Mouse (Mus musculus) thymus, adult 2 months (tissue): ENCODE data around the gene Pax8. TPM values are rescaled to one million over a fixed set of nuclear protein-coding genes. Genes with fewer than 3 reads are reported as not detected.

ENCODE experiments used
- DNase-seq: peaks from one replicate; pipeline ENCODE4 v3.0.0; 2021
- H3K27ac ChIP-seq: fragments of 200-500 bp; 2 replicates; pipeline ENCODE4 v1.5.1; 2012; ENCODE audit warnings: low read length, control low read depth; ENCODE audit not compliant: control insufficient read depth, insufficient read depth
- H3K27me3 ChIP-seq: fragments of 200-500 bp; 2 replicates; pipeline ENCODE4 v1.6.1; 2012; ENCODE audit warnings: mild to moderate bottlenecking, low read length, moderate library complexity, mixed read lengths; ENCODE audit not compliant: control insufficient read depth, insufficient read depth
- H3K36me3 ChIP-seq: fragments of 200-500 bp; 2 replicates; pipeline ENCODE4 v1.6.1; 2012; ENCODE audit warnings: mild to moderate bottlenecking, low read length, moderate library complexity; ENCODE audit not compliant: control insufficient read depth, insufficient read depth
- H3K4me1 ChIP-seq: fragments of 200-500 bp; replicated peaks from 2 replicates; pipeline ENCODE4 v1.6.1; 2012; ENCODE audit warnings: low read length; ENCODE audit not compliant: control insufficient read depth, insufficient read depth
- H3K4me3 ChIP-seq: fragments of 200-500 bp; 2 replicates; pipeline ENCODE4 v1.5.1; 2012; ENCODE audit warnings: mild to moderate bottlenecking, low read length, control low read depth, moderate library complexity; ENCODE audit not compliant: control insufficient read depth, insufficient read depth
- CTCF ChIP-seq: fragments of 200-500 bp; IDR thresholded peaks from 2 replicates; pipeline ENCODE4 v1.5.1; 2012; ENCODE audit warnings: mild to moderate bottlenecking, control low read depth, low read length, moderate library complexity, borderline replicate concordance; ENCODE audit not compliant: control insufficient read depth, poor library complexity, insufficient read depth; ENCODE audit errors: extremely low read depth
- POLR2A ChIP-seq: fragments of 200-500 bp; IDR thresholded peaks from 2 replicates; pipeline ENCODE4 v1.6.1; 2012; ENCODE audit warnings: mild to moderate bottlenecking, low read length, control low read depth, moderate library complexity; ENCODE audit not compliant: control insufficient read depth, poor library complexity, insufficient read depth; ENCODE audit errors: extremely low read depth
- WGBS: fragments of 180-500 bp; shearing (Covaris S2); methylation state at CpG from one replicate; pipeline ENCODE4 v1.1.7; 2018; 5-methylcytosine and 5-hydroxymethylcytosine counted together
- polyA plus RNA-seq: library from polyadenylated mRNA; depleted of rRNA; stranded (reverse); fragments of >200 nt; gene quantifications from 2 replicates; pipeline ENCODE4 v1.2.3, GENCODE M21; 2012

The Pax8 gene
- polyA plus RNA-seq, 1 experiment: 0.08 TPM

- DNase-seq: no peak
- no peaks in the 10 kb centered on the region for H3K4me1 ChIP-seq
- TF ChIP-seq POLR2A (no peak), CTCF (no peak)
- 93% methylated on average over 4 of the region's 4 CpGs for WGBS
- no peaks in the 10 kb centered on the region for H3K27me3 ChIP-seq
- no peak overlapping the region for H3K27ac ChIP-seq
- no peak overlapping the region for H3K4me3 ChIP-seq
- no peaks in the 10 kb centered on the region; the same call in 1 of the 2 replicates for H3K36me3 ChIP-seq
These were observed 61.7 kb downstream of the Pax8 start for GRCm38 (mm10) chr2:24413677-24414076.

DNA sequence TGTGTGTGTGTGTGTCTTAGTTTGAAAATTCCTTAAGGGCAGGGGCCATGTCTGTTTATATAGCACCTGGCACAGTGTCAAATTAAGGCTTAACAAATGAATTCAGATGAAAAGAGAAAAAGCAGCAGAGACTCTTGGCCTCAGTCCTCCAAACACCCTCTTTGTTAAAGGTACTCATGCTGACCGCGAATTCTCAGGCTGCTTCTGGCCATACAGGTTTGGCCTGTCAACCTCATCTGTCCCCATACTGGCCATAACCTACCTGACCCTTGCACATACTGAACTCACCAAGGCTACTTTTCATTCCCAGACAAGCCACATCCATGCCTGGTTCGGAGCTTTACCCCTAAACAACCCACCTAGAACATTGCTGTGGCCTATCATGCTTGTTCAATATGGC is 62.2 kb downstream of the Pax8 start:
- Histone ChIP-seq H3K27ac (no peak overlapping the region), H3K4me1 (no peaks in the 10 kb centered on the region), H3K4me3 (no peak overlapping the region), H3K36me3 (peaks cover 5% of the 10 kb centered on the region; the same call in 1 of the 2 replicates), H3K27me3 (no peaks in the 10 kb centered on the region)
- 87% methylated on average over 3 of the region's 3 CpGs for WGBS
- DNase-seq: no peak
- TF ChIP-seq POLR2A (no peak), CTCF (no peak)

DNA sequence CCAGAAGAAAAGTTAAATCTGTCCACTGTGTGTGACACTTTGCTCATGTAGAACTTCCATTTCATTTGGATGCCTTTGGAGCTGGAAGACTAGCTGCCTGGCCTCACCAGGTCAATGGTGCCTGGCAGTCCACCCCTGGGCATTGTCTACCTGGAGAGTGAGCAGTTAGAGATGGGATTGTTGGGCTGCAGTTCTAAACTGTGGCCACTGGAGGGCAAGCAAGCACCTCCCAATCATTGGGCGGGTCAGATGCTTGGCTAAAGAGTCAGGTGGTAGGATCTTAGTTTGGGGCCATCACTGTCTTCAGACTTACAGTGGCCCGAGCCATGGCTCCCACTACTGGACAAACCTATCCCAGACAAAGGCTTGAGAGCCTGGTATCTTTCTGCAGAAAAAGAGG is 66.2 kb downstream of the Pax8 start:
- Histone ChIP-seq H3K4me3 (no peak overlapping the region), H3K27me3 (no peaks in the 10 kb centered on the region), H3K36me3 (peaks cover 40% of the 10 kb centered on the region), H3K27ac (no peak overlapping the region), H3K4me1 (no peaks in the 10 kb centered on the region)
- peak; percentile 74 for DNase-seq
- TF ChIP-seq CTCF (peak; percentile 82; the same call in 1 of the 2 replicates), POLR2A (no peak)
- WGBS: 20% methylated on average over 2 of the region's 2 CpGs

DNA sequence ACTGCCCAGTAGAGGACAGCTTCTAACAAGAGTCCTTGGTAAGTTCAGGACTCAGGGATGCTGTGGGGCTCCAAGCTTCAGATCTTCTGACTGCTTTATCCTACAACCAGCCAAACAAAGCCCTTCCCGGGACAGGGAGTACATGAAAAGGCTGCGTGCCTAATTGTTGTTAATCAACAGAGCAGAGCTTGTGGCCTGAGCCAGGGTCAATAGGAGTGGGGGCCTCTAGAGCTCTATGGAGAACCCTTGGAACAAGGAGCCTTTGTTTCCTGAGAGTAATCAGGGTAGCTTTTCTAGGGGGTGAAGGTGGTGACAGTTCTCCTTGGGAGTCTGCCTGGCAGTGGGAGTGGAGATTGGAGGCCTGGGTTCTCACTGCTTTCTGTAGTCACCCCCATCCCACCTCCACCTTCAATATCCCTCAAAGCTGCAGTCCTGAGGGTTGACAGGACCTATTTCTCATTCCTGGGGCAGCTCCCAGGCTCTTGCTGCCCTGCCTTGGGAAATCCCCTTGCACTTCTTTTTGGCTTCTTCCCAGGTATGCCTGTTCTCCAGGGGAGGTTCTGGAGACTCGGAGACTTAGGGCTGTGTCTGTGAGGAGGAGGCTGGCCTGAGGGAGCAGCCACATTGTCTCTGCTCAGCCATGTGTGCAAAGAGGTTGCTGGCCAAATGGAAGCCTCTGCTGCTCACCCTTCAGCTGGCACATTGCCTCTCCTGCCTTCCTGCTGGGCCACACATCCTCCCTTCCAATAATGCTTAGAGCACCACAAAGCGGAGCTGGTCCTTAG is 67.5 kb downstream of the Pax8 start:
- 98% methylated on average over 4 of the region's 4 CpGs for WGBS
- H3K36me3 ChIP-seq: peaks cover 52% of the 10 kb centered on the region
- no peaks in the 10 kb centered on the region for H3K4me1 ChIP-seq
- DNase-seq: no peak
- no peak overlapping the region for H3K27ac ChIP-seq
- no peak overlapping the region for H3K4me3 ChIP-seq
- TF ChIP-seq POLR2A: no peak
- no peak for TF ChIP-seq CTCF
- H3K27me3 ChIP-seq: no peaks in the 10 kb centered on the region

DNA sequence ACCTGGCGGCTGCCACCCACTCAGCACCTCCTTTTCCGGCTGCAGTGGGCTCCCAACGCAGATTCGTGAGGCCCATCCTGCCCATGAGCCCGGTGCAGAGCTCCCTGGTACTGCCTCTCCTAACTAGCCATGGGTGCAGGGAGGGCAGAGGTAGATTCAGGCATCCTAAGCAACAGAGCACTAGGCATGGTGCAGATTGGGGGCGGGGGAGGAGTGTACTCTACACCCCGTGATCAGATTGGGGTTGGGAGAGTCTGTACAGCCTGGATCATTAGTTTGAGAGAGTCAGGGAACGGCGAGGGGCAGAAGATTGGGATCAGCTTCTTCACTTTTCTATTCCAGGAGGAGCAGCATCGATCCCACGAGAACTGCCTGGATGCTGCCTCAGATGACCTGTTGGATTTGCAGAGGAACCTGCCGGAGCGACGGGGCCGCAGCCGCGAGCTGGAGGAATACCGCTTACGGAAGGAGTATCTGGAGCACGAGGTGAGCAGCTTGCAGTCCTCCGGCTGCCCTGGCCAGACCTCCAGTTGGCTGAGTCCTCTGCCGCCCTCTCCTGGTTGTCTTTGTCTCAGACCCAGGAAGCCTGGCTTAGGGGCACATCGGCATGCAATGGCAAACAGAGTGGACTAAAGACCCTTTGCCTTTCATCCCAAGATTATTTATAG is 69.9 kb downstream of the Pax8 start:
- no peaks in the 10 kb centered on the region for H3K27me3 ChIP-seq
- DNase-seq: peak; percentile 65
- no peak overlapping the region for H3K4me3 ChIP-seq
- no peak overlapping the region for H3K27ac ChIP-seq
- WGBS: 71% methylated on average over 23 of the region's 23 CpGs
- peak; percentile 80; the same call in 1 of the 2 replicates for TF ChIP-seq CTCF
- TF ChIP-seq POLR2A: no peak
- no peaks in the 10 kb centered on the region for H3K4me1 ChIP-seq
- peaks cover 75% of the 10 kb centered on the region for H3K36me3 ChIP-seq

DNA sequence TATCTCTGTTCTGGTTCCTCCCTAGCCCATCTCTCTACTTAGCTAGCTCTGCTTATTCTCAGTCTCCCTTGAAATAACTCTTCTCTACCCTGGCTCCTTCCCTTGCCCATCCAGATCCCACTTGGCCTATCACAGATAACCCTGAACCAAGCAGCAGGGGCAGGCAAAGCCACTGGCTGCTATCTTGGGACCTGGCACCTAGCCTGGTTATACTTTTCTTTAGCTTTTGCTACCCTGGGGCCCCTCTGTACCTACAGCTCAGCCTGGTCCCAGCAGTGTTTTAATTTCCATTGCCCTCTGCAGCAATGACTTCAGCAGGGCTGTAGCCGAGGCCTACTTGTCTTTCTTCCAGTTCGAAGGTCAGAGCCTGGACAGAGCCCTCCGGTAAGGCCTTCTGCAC is 74.7 kb downstream of the Pax8 start:
- H3K4me1 ChIP-seq: no peaks in the 10 kb centered on the region
- TF ChIP-seq CTCF (no peak), POLR2A (no peak)
- no peaks in the 10 kb centered on the region for H3K27me3 ChIP-seq
- no peak overlapping the region for H3K27ac ChIP-seq
- peaks cover 96% of the 10 kb centered on the region for H3K36me3 ChIP-seq
- no peak for DNase-seq
- 92% methylated on average over 3 of the region's 3 CpGs for WGBS
- H3K4me3 ChIP-seq: no peak overlapping the region
